Mouse (Mus musculus) bone marrow macrophage, adult 2 months (primary cell): ENCODE measurements around the gene Mark3. TPM values are rescaled to one million over a fixed set of nuclear protein-coding genes. Genes with fewer than 3 reads are reported as not detected.

ENCODE experiments used
- H3K27ac ChIP-seq: 2 replicates; pipeline ENCODE4 v1.5.1; 2012; ENCODE audit warnings: low read depth, low read length; ENCODE audit not compliant: insufficient read depth
- H3K4me1 ChIP-seq: 2 replicates; pipeline ENCODE4 v1.6.1; 2012; ENCODE audit warnings: low read length; ENCODE audit not compliant: control insufficient read depth, insufficient read depth
- H3K4me3 ChIP-seq: 2 replicates; pipeline ENCODE4 v1.5.1; 2012; ENCODE audit warnings: mild to moderate bottlenecking, low read length, moderate library complexity; ENCODE audit not compliant: insufficient read depth
- CTCF ChIP-seq: IDR thresholded peaks from 2 replicates; pipeline ENCODE4 v1.5.1; 2012; ENCODE audit warnings: low read depth, mild to moderate bottlenecking, low read length, moderate library complexity
- POLR2A ChIP-seq: IDR thresholded peaks from 2 replicates; pipeline ENCODE4 v1.6.1; 2012; ENCODE audit warnings: mild to moderate bottlenecking, low read depth, low read length, borderline replicate concordance
- polyA plus RNA-seq: library from polyadenylated mRNA; stranded (reverse); fragments of >200 nt; gene quantifications from 2 replicates; pipeline ENCODE4 v1.2.4, GENCODE M21; 2012; ENCODE audit not compliant: missing spikeins, insufficient read depth, insufficient read length

Gene Mark3
- polyA plus RNA-seq = 28.6 and 34.0 TPM in 2 replicates

DNA sequence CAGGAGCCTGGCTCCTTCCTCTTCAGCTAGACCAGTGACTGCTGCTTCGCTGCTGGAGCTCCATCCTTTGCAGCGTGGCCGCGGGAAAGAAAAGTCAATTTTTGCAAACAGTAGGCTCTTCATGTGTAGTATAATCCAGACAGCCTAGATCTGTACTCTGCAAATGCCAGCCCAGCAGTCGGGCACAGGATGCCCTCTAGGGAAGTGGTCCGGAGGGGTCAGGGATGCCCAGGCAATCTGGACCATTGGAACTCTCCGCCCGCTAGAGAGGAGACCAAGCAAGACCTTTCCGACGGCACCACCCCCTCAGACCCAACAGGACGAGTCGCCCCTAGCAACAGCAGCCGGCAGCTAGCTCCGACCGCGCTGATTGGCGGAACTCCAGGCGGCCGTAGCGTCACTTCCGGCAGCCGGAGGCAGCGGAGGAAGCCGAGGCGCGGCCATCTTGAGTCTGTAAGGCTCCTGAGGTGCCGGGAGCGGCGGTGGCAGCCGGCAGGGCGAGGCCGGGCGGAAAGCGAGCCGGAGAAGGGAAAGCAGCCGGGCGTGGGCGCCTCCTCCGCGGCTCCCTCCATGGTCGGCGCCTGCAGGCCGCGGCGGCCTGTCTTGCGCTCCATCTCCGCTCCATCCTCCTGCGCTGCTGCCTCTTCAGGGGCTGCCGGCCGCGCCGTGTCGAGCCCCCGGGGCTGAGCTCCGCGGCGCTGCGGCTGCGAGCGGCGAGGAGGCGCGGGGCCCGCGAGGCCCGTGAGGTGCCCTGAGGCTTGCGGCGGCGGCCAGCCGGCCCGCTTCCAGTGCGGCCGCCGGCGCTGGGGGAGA is at the start of gene Mark3:
Gene Mark3, plus strand, starts transcription at position 450 of the 813 bp plus-strand sequence.
- Histone ChIP-seq H3K4me1 (peaks cover 11% of the 10 kb centered on the region), H3K27ac (peak within 1 kb of the TSS; percentile 12), H3K4me3 (peak within 1 kb of the TSS; percentile 79)
- TF ChIP-seq POLR2A (no peak), CTCF (no peak)

DNA sequence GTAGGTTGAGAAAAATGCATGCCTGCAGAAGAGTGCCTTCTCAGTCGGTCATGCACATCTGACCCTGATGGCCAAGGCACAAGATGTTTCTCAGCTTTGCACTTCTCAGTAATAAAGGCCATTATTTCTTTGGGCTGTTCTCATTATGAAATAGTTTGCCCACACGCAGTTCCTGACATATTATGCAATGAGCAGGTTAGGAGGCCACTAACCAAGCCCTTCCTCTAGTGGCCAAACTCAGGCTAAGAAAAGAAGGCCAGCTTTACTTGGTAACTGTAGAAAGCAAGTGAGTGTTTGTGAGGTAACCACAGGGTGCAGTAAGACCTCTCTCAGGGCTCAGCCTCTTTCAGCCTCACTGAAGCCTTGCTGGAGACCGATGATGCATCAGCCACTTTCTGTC is 49.4 kb upstream of the Mark3 start:
- H3K27ac ChIP-seq = no peak overlapping the region
- peaks cover 11% of the 10 kb centered on the region for H3K4me1 ChIP-seq
- no peak overlapping the region for H3K4me3 ChIP-seq
- TF ChIP-seq POLR2A (no peak), CTCF (no peak)

DNA sequence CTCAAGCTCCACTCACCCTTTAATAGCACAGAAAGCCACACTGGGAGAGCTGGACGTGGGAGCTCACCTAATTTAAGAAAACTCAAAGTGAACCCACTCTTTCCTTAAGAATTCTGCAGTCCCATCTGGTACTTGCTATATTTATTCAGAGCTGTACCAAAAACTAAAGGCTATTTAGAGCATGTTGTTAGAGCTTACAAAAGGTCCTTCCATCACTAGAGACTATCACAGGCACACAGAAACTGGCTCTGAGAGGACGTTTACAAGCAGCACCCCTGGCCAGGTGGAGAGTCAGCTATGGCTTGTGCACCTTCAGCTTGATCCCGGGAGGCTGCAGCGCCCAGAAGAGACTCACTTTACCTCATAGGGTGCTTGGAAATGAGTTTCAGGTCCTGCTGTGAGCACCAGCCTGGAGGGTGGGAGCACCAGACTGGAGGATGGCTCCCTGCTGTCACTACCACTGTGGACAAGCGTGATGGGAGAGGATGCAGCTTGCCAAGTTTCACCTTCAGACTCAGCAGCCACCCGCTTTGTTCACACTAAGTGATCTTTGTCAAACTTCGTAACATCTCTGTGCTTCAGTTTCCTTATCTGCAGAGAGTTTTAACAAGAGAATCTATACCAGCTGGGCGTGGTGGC is 46.6 kb upstream of the Mark3 start:
- TF ChIP-seq POLR2A (no peak), CTCF (no peak)
- no peak overlapping the region for H3K4me3 ChIP-seq
- H3K4me1 ChIP-seq = peaks cover 11% of the 10 kb centered on the region
- no peak overlapping the region for H3K27ac ChIP-seq

DNA sequence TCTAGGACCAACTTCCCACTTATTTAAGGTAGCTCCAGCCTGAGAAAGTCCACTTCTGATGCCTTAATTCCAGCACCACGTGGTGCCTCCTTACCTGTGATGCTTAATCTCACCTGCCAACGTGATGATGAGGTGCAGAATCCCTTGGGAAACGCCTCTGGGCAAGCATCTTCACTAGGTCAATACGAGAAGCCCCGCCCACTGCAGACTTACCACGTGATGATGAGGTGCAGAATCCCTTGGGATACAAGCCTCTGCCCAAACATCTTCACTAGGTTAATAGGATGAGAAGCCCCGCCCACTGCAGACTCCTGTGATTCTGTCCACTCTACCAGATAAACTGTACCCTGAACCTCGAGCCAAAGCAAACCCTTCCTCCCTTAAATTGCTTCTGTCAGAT is 45.1 kb upstream of the Mark3 start:
- Histone ChIP-seq H3K27ac (no peak overlapping the region), H3K4me1 (peaks cover 11% of the 10 kb centered on the region), H3K4me3 (no peak overlapping the region)
- no peak for TF ChIP-seq POLR2A
- no peak for TF ChIP-seq CTCF

DNA sequence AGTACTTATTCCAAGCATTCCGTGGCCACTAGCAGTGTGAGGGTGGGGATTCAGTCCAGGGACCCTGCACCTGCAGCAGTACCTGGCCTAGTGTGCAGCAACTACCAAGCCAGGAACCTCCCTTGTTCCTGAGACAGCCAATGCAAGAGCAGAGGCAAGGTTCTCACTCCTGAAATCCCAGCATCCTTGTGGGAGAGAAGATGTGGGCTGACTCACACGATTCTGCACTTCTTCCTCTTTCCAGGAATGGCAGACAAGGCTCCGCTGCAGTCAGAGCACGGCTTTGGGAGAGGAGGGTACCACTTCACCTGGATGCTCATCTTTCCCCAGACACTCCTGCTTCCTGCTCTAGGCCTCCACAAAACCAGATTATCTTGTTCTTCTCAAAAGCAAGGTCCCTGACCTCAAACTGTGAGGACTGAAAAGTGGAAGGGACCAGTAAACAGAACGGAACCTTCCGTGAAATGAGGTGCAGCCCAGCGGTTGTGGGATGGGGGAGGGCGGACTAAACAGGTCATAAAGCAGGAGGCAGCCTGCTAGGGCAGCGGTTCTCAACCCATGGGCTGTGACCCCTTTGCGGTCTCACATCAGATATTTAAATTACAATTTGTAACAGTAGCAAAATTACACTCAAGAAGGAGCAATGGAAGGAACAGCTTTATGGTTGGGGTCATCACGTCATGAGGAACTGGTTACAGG is 41.1 kb upstream of the Mark3 start:
- TF ChIP-seq POLR2A (no peak), CTCF (no peak)
- peaks cover 20% of the 10 kb centered on the region for H3K4me1 ChIP-seq
- no peak overlapping the region for H3K4me3 ChIP-seq
- no peak overlapping the region for H3K27ac ChIP-seq

DNA sequence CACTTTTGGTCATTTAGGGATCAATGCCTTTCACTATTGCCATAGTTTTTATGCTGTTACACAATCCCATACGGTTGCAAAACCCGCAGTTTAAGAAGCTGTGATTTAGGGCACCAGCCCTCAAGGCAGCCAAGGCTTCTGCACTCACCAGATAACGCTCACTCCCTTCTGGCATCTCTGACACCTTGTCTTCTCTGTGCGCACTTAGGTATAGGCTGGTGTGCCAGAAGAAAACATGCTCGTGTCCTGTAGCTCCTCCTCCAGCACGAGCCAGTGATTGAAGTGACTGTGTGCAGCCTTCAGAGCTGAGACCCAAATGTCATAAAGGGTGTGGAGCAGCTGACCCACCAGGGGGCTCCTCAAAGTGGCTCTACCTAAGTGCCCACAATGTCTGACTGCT is 39.0 kb upstream of the Mark3 start:
- no peak overlapping the region for H3K4me3 ChIP-seq
- no peak overlapping the region for H3K27ac ChIP-seq
- peaks cover 29% of the 10 kb centered on the region for H3K4me1 ChIP-seq
- TF ChIP-seq POLR2A = no peak
- TF ChIP-seq CTCF = no peak

DNA sequence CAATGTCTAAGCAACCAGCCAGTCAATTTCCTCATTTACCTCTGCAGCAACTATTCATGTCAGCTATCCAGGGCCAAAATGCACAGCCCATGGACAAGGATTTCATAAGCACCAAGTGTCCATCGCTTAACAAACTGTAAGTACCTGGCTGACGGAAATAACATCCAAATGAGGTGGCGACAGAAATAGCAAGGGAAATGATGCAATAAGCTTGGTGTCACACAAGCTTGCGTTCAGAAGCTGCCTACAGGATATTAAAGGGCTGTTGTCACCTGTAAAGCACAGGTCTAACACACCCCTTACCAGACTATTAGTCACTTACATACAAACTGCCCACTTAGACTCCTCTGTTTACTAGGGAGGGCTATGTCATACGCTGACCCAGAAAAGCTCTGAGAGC is 38.6 kb upstream of the Mark3 start:
- TF ChIP-seq POLR2A (no peak), CTCF (no peak)
- no peak overlapping the region for H3K27ac ChIP-seq

DNA sequence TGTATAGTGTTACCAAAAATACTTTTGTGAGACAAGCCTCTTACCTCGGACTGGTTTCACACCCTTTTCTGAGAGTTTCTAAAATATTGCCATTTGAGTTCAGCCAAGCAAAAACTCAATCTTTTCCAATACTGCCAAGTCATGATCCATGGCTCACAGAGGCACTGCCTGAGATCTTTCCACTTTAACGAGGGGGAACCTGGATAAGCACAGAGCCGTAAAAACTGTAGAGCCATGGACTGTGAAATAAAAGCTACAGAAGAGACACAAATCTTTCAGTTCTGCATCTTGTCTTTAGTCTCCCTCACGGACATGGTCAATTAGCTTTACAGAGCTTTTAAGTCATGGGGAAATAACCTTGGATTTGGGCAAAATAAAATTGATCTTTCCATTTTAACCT is 37.6 kb upstream of the Mark3 start:
- H3K4me3 ChIP-seq = peak overlapping the region; percentile 97
- H3K27ac ChIP-seq = no peak overlapping the region
- TF ChIP-seq POLR2A (no peak), CTCF (no peak)
- H3K4me1 ChIP-seq = peaks cover 31% of the 10 kb centered on the region

More for the DNA sequence above, 38.6 kb upstream of the Mark3 start:
- peaks cover 29% of the 10 kb centered on the region for H3K4me1 ChIP-seq
- H3K4me3 ChIP-seq = no peak overlapping the region

DNA sequence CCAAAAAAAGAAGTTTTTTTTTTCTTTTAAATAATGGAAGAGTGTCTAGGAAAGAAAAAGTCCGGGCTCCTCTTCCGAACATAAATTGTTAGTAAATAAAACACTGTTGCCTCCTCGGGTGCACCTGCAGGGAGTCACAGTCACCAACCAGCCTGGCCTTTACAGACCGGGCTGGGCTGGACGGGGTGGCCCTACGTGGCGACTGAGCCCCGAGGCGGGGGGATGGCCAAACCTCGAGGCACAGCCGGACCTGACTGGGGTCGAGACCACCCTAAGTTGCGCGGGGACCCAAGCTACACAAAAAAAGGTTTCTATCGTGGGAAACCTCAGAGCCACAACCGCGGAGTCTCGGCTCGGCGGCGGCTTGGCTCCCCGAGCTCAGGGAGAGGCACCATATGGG is 37.0 kb upstream of the Mark3 start:
- Histone ChIP-seq H3K4me1 (peaks cover 31% of the 10 kb centered on the region), H3K27ac (peak overlapping the region; percentile 66), H3K4me3 (peak overlapping the region; percentile 97)
- TF ChIP-seq CTCF (no peak), POLR2A (no peak)

DNA sequence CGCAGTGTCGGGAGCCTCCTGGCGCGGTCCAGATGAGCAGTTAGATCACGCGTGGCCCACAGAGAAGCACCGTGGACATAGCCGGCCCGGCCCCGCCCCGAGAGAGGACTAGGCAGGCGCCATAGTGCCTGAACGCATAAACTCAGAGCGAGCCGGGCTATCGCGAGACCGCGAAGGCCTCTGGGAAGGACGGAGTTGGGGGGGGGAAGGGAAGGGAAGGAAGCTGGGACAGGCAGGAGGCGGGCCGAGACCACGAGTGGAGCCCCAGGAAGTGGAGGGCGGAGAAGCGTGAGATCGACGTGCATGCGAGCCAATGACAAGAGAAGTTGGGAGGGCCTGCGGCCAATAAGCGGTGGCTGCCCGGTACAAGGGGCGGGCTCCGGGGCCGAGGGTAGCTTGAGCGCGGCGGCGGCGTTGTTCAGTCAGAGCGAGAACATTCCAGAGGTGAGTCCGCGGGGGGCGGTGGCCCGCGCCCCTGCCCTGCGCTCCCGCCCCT is 36.5 kb upstream of the Mark3 start, which contains the start of gene Eif5:
Gene Eif5, plus strand, starts transcription at position 221 of the 496 bp plus-strand sequence.
- peaks cover 31% of the 10 kb centered on the region for H3K4me1 ChIP-seq
- peak within 1 kb of the TSS; percentile 96 for H3K27ac ChIP-seq
- TF ChIP-seq CTCF = no peak
- peak; percentile 66; the same call in 1 of the 2 replicates for TF ChIP-seq POLR2A
- peak within 1 kb of the TSS; percentile 97 for H3K4me3 ChIP-seq
